In genomic region chr14:105255620-105256019, GRCm38 (mm10) we compare ENCODE assay signal across 19 mouse cellular contexts. TPM values are rescaled to one million over a fixed set of nuclear protein-coding genes. Genes with fewer than 3 reads are reported as not detected.
DNase-seq lines count a peak whose midpoint lies in the region; TF ChIP-seq lines count a peak whose summit lies in the region.
"Had no signal": no experiment of that assay in that cellular context is flagged by ENCODE, and none has a peak within 500 bp of the region (broad histone marks: within the 10 kb centered on the region; RNA-seq: fewer than 3 reads in every experiment).

No protein-coding gene starts in this region.

- no peaks in the 10 kb centered on the region for H3K36me3 ChIP-seq in testis, adult 2 months (ENCODE audit: control insufficient read depth, insufficient read depth, low read length)
- H3K36me3 ChIP-seq: embryonic facial prominence, embryonic 12.5 days; forebrain, embryonic 10.5 days; limb, embryonic 10.5 days; liver, embryonic 15.5 days; neural tube, embryonic 15.5 days had no signal

- intact Hi-C loops in heart, postnatal 14 days (cut with DNase I) = no loop called here

- TF ChIP-seq CTCF in testis, adult 2 months (IDR thresholded peaks at IDR 0.05; ENCODE audit: control insufficient read depth, insufficient read depth, insufficient replicate concordance, low read depth, low read length) = no peak

- H3K4me3 ChIP-seq in testis, adult 2 months (ENCODE audit: control insufficient read depth, low read depth, low read length) = peak overlapping the region; percentile 49
- H3K4me3 ChIP-seq: embryonic facial prominence, embryonic 12.5 days; forebrain, embryonic 10.5 days; limb, embryonic 10.5 days; liver, embryonic 15.5 days; megakaryocyte, embryonic 14.5 days; neural tube, embryonic 15.5 days had no signal

- peak; percentile 86 for DNase-seq in heart, adult 11 months
- DNase-seq in heart, postnatal 14 days = no peak
- DNase-seq in testis, postnatal 10 days (ENCODE audit: low spot score) = no peak
- DNase-seq in adrenal gland, postnatal 14 days = peak; percentile 56
- DNase-seq in mesoderm, embryonic 11.5 days (ENCODE audit: low read depth, low spot score) = peak; percentile 39
- DNase-seq in right cerebral cortex, adult 18-20 months = no peak
- no peak for DNase-seq in MN1 (ENCODE audit: low spot score)
- DNase-seq: cerebellum, adult 11 months; cerebellum, postnatal 36 days; layer of hippocampus, postnatal 36 days; right cerebral cortex, postnatal 25 days had no signal

- no peaks in the 10 kb centered on the region for H3K4me1 ChIP-seq in testis, adult 2 months (ENCODE audit: control insufficient read depth, insufficient read depth, low read length)

- no peak for TF ChIP-seq POLR2A in testis, adult 2 months (IDR thresholded peaks at IDR 0.05; ENCODE audit: control insufficient read depth, low read depth, low read length)

- no peak overlapping the region for H3K27ac ChIP-seq in testis, adult 2 months (ENCODE audit: control insufficient read depth, insufficient read depth, low read depth, low read length)
- H3K27ac ChIP-seq: embryonic facial prominence, embryonic 12.5 days; forebrain, embryonic 10.5 days; hindbrain, embryonic 14.5 days; limb, embryonic 10.5 days; liver, embryonic 15.5 days; neural tube, embryonic 15.5 days had no signal

- no peaks in the 10 kb centered on the region for H3K27me3 ChIP-seq in testis, adult 2 months (ENCODE audit: control insufficient read depth, insufficient read depth, low read length)
- H3K27me3 ChIP-seq: embryonic facial prominence, embryonic 12.5 days; liver, embryonic 15.5 days; neural tube, embryonic 15.5 days had no signal

RNA-seq across cellular contexts. Expression of gene Ndfip2, which starts 2.8 kb away (rescaled TPM):
- 10 to 100 TPM; 20.9 to 21.8 TPM for total RNA-seq in heart, postnatal 14 days (2021)
- 74.3 and 81.6 TPM in 2 replicates for polyA plus RNA-seq in testis, adult 2 months (2012; rRNA removed)
- total RNA-seq in adrenal gland, postnatal 14 days (2021) = 36.5 and 36.8 TPM in 2 replicates

Comparison
In these comparisons a context has a peak if more than half of its experiments do, and no peak if none do; other contexts are left out.
1. DNase-seq: peak in heart, adult 11 months (single experiment), adrenal gland, postnatal 14 days (single experiment) and mesoderm, embryonic 11.5 days (single experiment); none in heart, postnatal 14 days (0 of 2), testis, postnatal 10 days (single experiment), right cerebral cortex, adult 18-20 months (single experiment) and MN1 (single experiment).